Mouse (Mus musculus) MEL (cell line): ENCODE measurements around the gene Acap1. TPM values are rescaled to one million over a fixed set of nuclear protein-coding genes. Genes with fewer than 3 reads are reported as not detected.

Experiments
- DNase-seq: peaks from one replicate; pipeline ENCODE4 v3.0.0; 2011; ENCODE audit warnings: low read depth, low spot score
- H3K27ac ChIP-seq: 2 replicates; pipeline ENCODE4 v1.5.1; 2012; ENCODE audit warnings: low read depth, mild to moderate bottlenecking, control low read depth, low read length, moderate library complexity; ENCODE audit not compliant: control insufficient read depth
- H3K27me3 ChIP-seq, 2 experiments: fragments of 150-350 bp in 1 of 2; sonication (generic) in 1 of 2; 2 replicates each; pipeline ENCODE4 v1.6.1; 2012; ENCODE audit warnings: low read length in 2 of 2, mild to moderate bottlenecking in 2 of 2, improper control_type of control experiment in 1 of 2, moderate library complexity in 1 of 2; ENCODE audit not compliant: insufficient read depth in 2 of 2, control insufficient read depth in 1 of 2
- H3K36me3 ChIP-seq, 2 experiments: 2 replicates each; pipeline ENCODE4 v1.6.1; 2012 to 2014; ENCODE audit warnings: low read length in 2 of 2, improper control_type of control experiment in 1 of 2, inconsistent platforms in 1 of 2, mild to moderate bottlenecking in 1 of 2; ENCODE audit not compliant: insufficient read depth in 2 of 2, control insufficient read depth in 1 of 2
- H3K4me1 ChIP-seq, 2 experiments: fragments of 150-350 bp in 1 of 2; sonication (generic) in 1 of 2; 2 replicates each; pipeline ENCODE4 v1.6.1; 2012; ENCODE audit warnings: low read length in 2 of 2, improper control_type of control experiment in 1 of 2, mild to moderate bottlenecking in 1 of 2; ENCODE audit not compliant: insufficient read depth in 2 of 2, control insufficient read depth in 1 of 2
- H3K4me3 ChIP-seq, 2 experiments: fragments of 150-350 bp in 1 of 2; sonication (generic) in 1 of 2; 2 replicates each; pipeline ENCODE4 v1.5.1; 2012; ENCODE audit warnings: low read depth in 2 of 2, low read length in 2 of 2, mild to moderate bottlenecking in 2 of 2, moderate library complexity in 2 of 2, control low read depth in 1 of 2, improper control_type of control experiment in 1 of 2; ENCODE audit not compliant: control insufficient read depth in 1 of 2, insufficient read depth in 1 of 2
- H3K79me2 ChIP-seq: 2 replicates; pipeline ENCODE4 v1.6.1; 2012; ENCODE audit warnings: mild to moderate bottlenecking, low read length, moderate library complexity; ENCODE audit not compliant: control insufficient read depth, poor library complexity, insufficient read depth
- H3K9ac ChIP-seq: 2 replicates; pipeline ENCODE4 v1.6.1; 2012; ENCODE audit warnings: low read depth, mild to moderate bottlenecking, control low read depth, low read length, moderate library complexity; ENCODE audit not compliant: control insufficient read depth, poor library complexity, severe bottlenecking
- H3K9me3 ChIP-seq: fragments of 150-350 bp; sonication (generic); replicated peaks from 2 replicates; pipeline ENCODE4 v1.6.1; 2012; ENCODE audit warnings: mild to moderate bottlenecking, low read length, improper control_type of control experiment, moderate library complexity; ENCODE audit not compliant: insufficient read depth
- BHLHE40 ChIP-seq: IDR thresholded peaks from 2 replicates; pipeline ENCODE4 v1.6.1; 2012; ENCODE audit warnings: low read depth, mild to moderate bottlenecking, inconsistent platforms, low read length, improper control_type of control experiment, borderline replicate concordance
- CHD1 ChIP-seq: IDR thresholded peaks from 2 replicates; pipeline ENCODE4 v1.6.1; 2012; ENCODE audit warnings: low read depth, mild to moderate bottlenecking, inconsistent platforms, low read length, improper control_type of control experiment
- CTCF ChIP-seq, 3 experiments: IDR thresholded peaks in 2 of 3; conservative IDR thresholded peaks in 1 of 3; 2 replicates each; pipeline ENCODE4 v1.5.1; 2011 to 2012; ENCODE audit warnings: low read length in 3 of 3, low read depth in 2 of 3, mild to moderate bottlenecking in 2 of 3, improper control_type of control experiment in 1 of 3, inconsistent platforms in 1 of 3, mixed read lengths in 1 of 3, moderate library complexity in 1 of 3; ENCODE audit not compliant: control insufficient read depth in 1 of 3, insufficient read depth in 1 of 3, poor library complexity in 1 of 3, severe bottlenecking in 1 of 3
- E2F4 ChIP-seq: IDR thresholded peaks from 2 replicates; pipeline ENCODE4 v1.6.1; 2011; ENCODE audit warnings: low read depth, low read length, improper control_type of control experiment, borderline replicate concordance
- EP300 ChIP-seq, 2 experiments: IDR thresholded peaks; 2 replicates each; pipeline ENCODE4 v1.6.1; 2011; ENCODE audit warnings: improper control_type of control experiment in 2 of 2, low read length in 2 of 2, low read depth in 1 of 2, mild to moderate bottlenecking in 1 of 2
- ETS1 ChIP-seq: IDR thresholded peaks from 2 replicates; pipeline ENCODE4 v1.6.1; 2012; ENCODE audit warnings: low read depth, mild to moderate bottlenecking, inconsistent platforms, low read length, improper control_type of control experiment, moderate library complexity
- GATA1 ChIP-seq: IDR thresholded peaks from 2 replicates; pipeline ENCODE4 v1.6.1; 2011; ENCODE audit warnings: low read depth, low read length, improper control_type of control experiment
- JUND ChIP-seq: IDR thresholded peaks from 2 replicates; pipeline ENCODE4 v1.6.1; 2011; ENCODE audit warnings: low read depth, mild to moderate bottlenecking, improper control_type of control experiment, low read length
- MAFK ChIP-seq: IDR thresholded peaks from 2 replicates; pipeline ENCODE4 v1.6.1; 2011; ENCODE audit warnings: low read depth, mild to moderate bottlenecking, low read length, improper control_type of control experiment, borderline replicate concordance
- MYB ChIP-seq: IDR thresholded peaks from 2 replicates; pipeline ENCODE4 v1.6.1; 2011; ENCODE audit warnings: mild to moderate bottlenecking, low read depth, low read length, improper control_type of control experiment
- MYC ChIP-seq: IDR thresholded peaks from 2 replicates; pipeline ENCODE4 v1.6.1; 2011; ENCODE audit warnings: low read depth, mild to moderate bottlenecking, low read length, improper control_type of control experiment, moderate library complexity
- NELFE ChIP-seq: IDR thresholded peaks from 2 replicates; pipeline ENCODE4 v1.6.1; 2011; ENCODE audit warnings: low read depth, low read length, improper control_type of control experiment
- NRF1 ChIP-seq: IDR thresholded peaks from 2 replicates; pipeline ENCODE4 v1.6.1; 2014; ENCODE audit warnings: low read depth, mild to moderate bottlenecking, inconsistent platforms, low read length, improper control_type of control experiment, moderate library complexity; ENCODE audit not compliant: poor library complexity, insufficient read depth, severe bottlenecking
- POLR2AphosphoS5 ChIP-seq: IDR thresholded peaks from 2 replicates; pipeline ENCODE4 v1.6.1; 2012; ENCODE audit warnings: low read depth, borderline replicate concordance, mild to moderate bottlenecking, inconsistent platforms, low read length, moderate library complexity, mixed read lengths
- RAD21 ChIP-seq: IDR thresholded peaks from 2 replicates; pipeline ENCODE4 v1.6.1; 2011; ENCODE audit warnings: mild to moderate bottlenecking, low read depth, low read length, improper control_type of control experiment
- RCOR1 ChIP-seq: IDR thresholded peaks from 2 replicates; pipeline ENCODE4 v1.6.1; 2012; ENCODE audit warnings: low read depth, mild to moderate bottlenecking, inconsistent platforms, low read length, improper control_type of control experiment
- SIN3A ChIP-seq: IDR thresholded peaks from 2 replicates; pipeline ENCODE4 v1.6.1; 2012; ENCODE audit warnings: low read length, improper control_type of control experiment, inconsistent platforms
- SMC3 ChIP-seq: IDR thresholded peaks from 2 replicates; pipeline ENCODE4 v1.6.1; 2011; ENCODE audit warnings: low read depth, low read length, improper control_type of control experiment
- UBTF ChIP-seq: IDR thresholded peaks from 2 replicates; pipeline ENCODE4 v1.6.1; 2012; ENCODE audit warnings: low read depth, mild to moderate bottlenecking, inconsistent platforms, low read length, improper control_type of control experiment, moderate library complexity, borderline replicate concordance; ENCODE audit not compliant: insufficient read depth
- USF1 ChIP-seq: IDR thresholded peaks from 2 replicates; pipeline ENCODE4 v1.6.1; 2014; ENCODE audit warnings: low read depth, mild to moderate bottlenecking, inconsistent platforms, low read length, improper control_type of control experiment, moderate library complexity
- ZMIZ1 ChIP-seq: IDR thresholded peaks from 2 replicates; pipeline ENCODE4 v1.6.1; 2012; ENCODE audit warnings: low read depth, mild to moderate bottlenecking, inconsistent platforms, low read length, improper control_type of control experiment, moderate library complexity
- ZNF384 ChIP-seq: IDR thresholded peaks from 2 replicates; pipeline ENCODE4 v1.6.1; 2012; ENCODE audit warnings: low read depth, mild to moderate bottlenecking, inconsistent platforms, low read length, improper control_type of control experiment
- polyA plus RNA-seq, 2 experiments: library from polyadenylated mRNA; stranded (reverse) in 1 of 2; unstranded in 1 of 2; fragments of >175 nt in 1 of 2; fragments of >200 nt in 1 of 2; gene quantifications; 2 replicates each; pipeline versions ENCODE4 v1.2.1 to v1.2.4; 2012; ENCODE audit warnings: low replicate concordance in 2 of 2, low read depth in 1 of 2; ENCODE audit not compliant: insufficient read length in 2 of 2, insufficient read depth in 1 of 2, missing spikeins in 1 of 2
- total RNA-seq: library from RNA; depleted of rRNA; stranded (reverse); fragments of 300-350 nt; gene quantifications from 2 replicates; pipeline ENCODE4 v1.2.3, GENCODE M21; 2012

Gene Acap1
- total and polyA plus RNA-seq, 3 experiments, result 20.7 to 42.2 TPM; not detected in 1

DNA sequence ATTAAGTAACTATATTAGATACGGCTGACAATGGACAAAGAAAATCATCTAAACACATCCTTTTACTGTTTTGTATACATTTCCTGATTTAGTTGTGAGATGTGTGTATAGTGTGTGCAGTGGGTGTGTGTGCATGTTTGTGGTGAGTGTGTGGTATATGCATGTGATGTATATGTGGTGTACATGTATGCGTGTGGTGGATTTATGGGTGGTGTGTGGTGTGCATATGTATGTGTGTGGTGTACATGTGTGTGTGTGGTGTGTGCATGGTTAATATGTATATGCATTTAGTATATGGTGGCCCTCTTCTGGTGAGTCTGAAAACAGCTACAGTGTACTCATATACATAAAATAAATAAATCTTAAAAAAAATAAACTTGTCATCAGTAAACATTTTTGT is 32.2 kb upstream of the Acap1 start:
- Histone ChIP-seq H3K9me3 (no peaks in the 10 kb centered on the region), H3K4me1 (peaks cover 14 to 34% of the 10 kb centered on the region in 2 experiments), H3K27ac (no peak overlapping the region), H3K4me3 (no peak overlapping the region), H3K79me2 (no peaks in the 10 kb centered on the region), H3K27me3 (no peaks in the 10 kb centered on the region)
- no peak for DNase-seq
- TF ChIP-seq CTCF (IDR thresholded peaks at IDR 0.05 in 2 of 3, conservative IDR thresholded peaks at IDR 0.05 in 1 of 3; ENCODE audit: control insufficient read depth in 1 of 3, insufficient read depth in 1 of 3, low read depth in 2 of 3, low read length in 3 of 3, poor library complexity in 1 of 3, severe bottlenecking in 1 of 3) (peak in 1 of 3 experiments; percentile 17; a peak in 1 of 6 replicates), POLR2AphosphoS5 (peak; percentile 72; the same call in 1 of the 2 replicates), E2F4 (no peak)
- TF ChIP-seq, all 39 proteins: peak for 2
- no peak overlapping the region for H3K9ac ChIP-seq
- peaks cover 0 to 41% of the 10 kb centered on the region in 2 experiments; a peak in 2 of 4 replicates for H3K36me3 ChIP-seq

DNA sequence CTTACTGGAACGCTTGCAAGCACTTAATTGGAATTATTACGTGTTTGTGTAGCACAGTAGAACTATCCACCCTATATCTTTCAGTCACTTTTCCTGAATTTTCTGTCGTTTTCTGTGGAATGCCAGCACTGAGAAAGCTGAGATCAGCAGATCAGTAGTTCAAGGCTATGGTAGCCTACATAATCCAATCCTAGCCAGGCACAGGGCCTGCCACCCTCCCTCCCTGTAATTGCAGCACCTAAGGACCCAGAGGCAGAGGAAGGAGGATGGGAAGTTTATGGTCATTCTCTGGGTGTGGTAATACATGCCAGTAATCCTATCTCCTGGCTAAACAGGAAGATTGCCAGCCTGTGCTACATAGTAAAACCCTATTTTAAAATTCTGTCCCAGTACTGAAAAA is 27.5 kb upstream of the Acap1 start:
- TF ChIP-seq NELFE (no peak), MAFK (peak; percentile 66; the same call in 1 of the 2 replicates), ETS1 (0 out of 2 replicates have a peak, but pooled peaks have one; percentile 7), NRF1 (no peak), MYC (no peak)
- no peaks in the 10 kb centered on the region for H3K9me3 ChIP-seq
- H3K9ac ChIP-seq, result peak overlapping the region; percentile 89
- H3K4me1 ChIP-seq, result peaks cover 13 to 22% of the 10 kb centered on the region in 2 experiments
- peaks cover 17 to 32% of the 10 kb centered on the region in 2 experiments for H3K36me3 ChIP-seq
- DNase-seq, result peak; percentile 60
- no peaks in the 10 kb centered on the region for H3K27me3 ChIP-seq
- peak overlapping the region; percentile 98 for H3K27ac ChIP-seq
- H3K79me2 ChIP-seq, result peaks cover 34% of the 10 kb centered on the region
- peak overlapping the region; percentile 22 to 57 for H3K4me3 ChIP-seq

DNA sequence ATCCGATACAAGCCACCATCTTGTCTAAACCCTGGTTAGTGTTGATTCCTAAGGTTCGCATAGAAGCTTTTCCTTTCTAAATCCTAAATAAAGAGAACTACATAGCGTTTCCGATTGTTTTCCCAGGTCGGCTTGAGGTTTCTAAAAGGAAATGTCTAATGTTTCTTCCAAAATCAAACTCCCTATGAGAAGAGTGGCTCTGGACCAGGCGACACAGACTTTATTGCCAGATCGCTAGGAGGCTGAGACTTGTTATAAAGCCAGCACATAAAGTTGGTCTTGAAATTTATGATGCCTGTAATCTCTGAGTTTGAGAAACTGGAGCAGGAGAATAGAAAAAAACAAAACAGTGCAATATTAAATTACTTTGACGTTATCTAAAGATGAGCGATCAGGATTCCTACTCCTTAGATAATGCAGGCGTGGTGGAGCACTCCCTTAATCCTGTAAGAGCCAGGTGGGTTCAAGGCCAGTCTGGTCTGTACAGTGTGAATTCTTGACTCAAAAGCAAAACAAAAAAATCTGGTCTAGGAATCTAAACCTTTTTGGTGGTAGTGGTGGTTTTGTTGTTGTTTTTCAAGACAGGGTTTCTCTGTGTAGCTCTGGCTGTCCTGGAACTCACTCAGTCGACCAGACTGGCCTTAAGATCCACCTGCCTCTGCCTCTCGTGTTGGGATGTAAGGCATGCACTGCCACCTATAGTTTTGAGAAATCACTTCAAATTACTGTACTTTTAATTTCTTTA is 26.8 kb upstream of the Acap1 start:
- Histone ChIP-seq H3K27me3 (no peaks in the 10 kb centered on the region), H3K79me2 (peaks cover 41% of the 10 kb centered on the region), H3K4me3 (peak overlapping the region; percentile 57 to 77), H3K27ac (peak overlapping the region; percentile 98), H3K36me3 (peaks cover 22 to 38% of the 10 kb centered on the region in 2 experiments), H3K4me1 (peaks cover 13 to 29% of the 10 kb centered on the region in 2 experiments), H3K9ac (peak overlapping the region; percentile 89), H3K9me3 (no peaks in the 10 kb centered on the region)
- peak; percentile 70 for DNase-seq
- TF ChIP-seq ZNF384 (peak; percentile 50; the same call in 1 of the 2 replicates), BHLHE40 (no peak), ETS1 (peak; percentile 7; the same call in 1 of the 2 replicates), GATA1 (peak; percentile 84), RCOR1 (peak; percentile 54; the same call in 1 of the 2 replicates), CHD1 (peak; percentile 97), NRF1 (peak; percentile 21; the same call in 1 of the 2 replicates), RAD21 (peak; percentile 29), JUND (peak; percentile 79; the same call in 1 of the 2 replicates), ZMIZ1 (peak; percentile 11; the same call in 1 of the 2 replicates), USF1 (no peak), EP300 (IDR thresholded peaks at IDR 0.05; ENCODE audit: low read depth in 1 of 2, low read length in 2 of 2) (peak; percentile 19 to 63; a peak in 1 of 4 replicates), MYC (no peak), UBTF (no peak), CTCF (IDR thresholded peaks at IDR 0.05 in 2 of 3, conservative IDR thresholded peaks at IDR 0.05 in 1 of 3; ENCODE audit: control insufficient read depth in 1 of 3, insufficient read depth in 1 of 3, low read depth in 2 of 3, low read length in 3 of 3, poor library complexity in 1 of 3, severe bottlenecking in 1 of 3) (peak in 1 of 3 experiments; percentile 45; a peak in 2 of 6 replicates), SIN3A (no peak; the same call in 1 of the 2 replicates), SMC3 (no peak), MYB (no peak)
